Mouse (Mus musculus) duodenum, adult 2 months (tissue): ENCODE measurements around the gene Zic1. TPM values are rescaled to one million over a fixed set of nuclear protein-coding genes. Genes with fewer than 3 reads are reported as not detected.

Experiments
- polyA plus RNA-seq: library from polyadenylated mRNA; depleted of rRNA; stranded (reverse); fragments of >200 nt; gene quantifications from 2 replicates; pipeline ENCODE4 v1.2.3, GENCODE M21; 2012; ENCODE audit warnings: low replicate concordance; rRNA removed

Gene Zic1
- not detected in 2 replicates for polyA plus RNA-seq

GRCm38 (mm10) chr9:91365664-91366063 lies at the start of gene Zic1:
Zic1 (minus strand) TSS chr9:91365810.

GRCm38 (mm10) chr9:91361856-91362601 lies 3.6 kb downstream of the Zic1 start, which contains the start of gene Zic4:
Zic4 (plus strand) TSS chr9:91362413.

Other genes with a start within 250 kb of the Zic1 start
- gene Zic4, start 3.4 kb downstream of the Zic1 start, polyA plus RNA-seq: not detected in 2 replicates